Mouse (Mus musculus) liver, postnatal 0 days (tissue): ENCODE measurements around the gene Rhd. TPM values are rescaled to one million over a fixed set of nuclear protein-coding genes. Genes with fewer than 3 reads are reported as not detected.

ENCODE experiments used
- ATAC-seq: fragments of 200-750 bp; cut with Nextera tagmentation; 2 replicates; pipeline ENCODE4 v1.8.0; 2017; ENCODE audit warnings: mild to moderate bottlenecking, moderate library complexity
- DNase-seq: peaks from one replicate; pipeline ENCODE4 v3.0.0-alpha.2; 2016
- H3K27ac ChIP-seq: fragments of 300-500 bp; sonication (generic); 2 replicates; pipeline ENCODE4 v1.5.1; 2014; ENCODE audit warnings: antibody characterized with exemption, moderate library complexity, mild to moderate bottlenecking, low read depth
- H3K27me3 ChIP-seq: fragments of 300-500 bp; sonication (generic); 2 replicates; pipeline ENCODE4 v1.6.1; 2014; ENCODE audit warnings: low read length, control low read depth, mixed read lengths; ENCODE audit not compliant: insufficient read depth
- H3K36me3 ChIP-seq: fragments of 300-500 bp; sonication (generic); replicated peaks from 2 replicates; pipeline ENCODE4 v1.6.1; 2014; ENCODE audit warnings: mild to moderate bottlenecking, control low read depth, low read length, moderate library complexity, mixed read lengths; ENCODE audit not compliant: insufficient read depth
- H3K4me1 ChIP-seq: fragments of 300-500 bp; sonication (generic); 2 replicates; pipeline ENCODE4 v1.6.1; 2014; ENCODE audit warnings: antibody characterized with exemption, mild to moderate bottlenecking, control low read depth; ENCODE audit not compliant: insufficient read depth
- H3K4me2 ChIP-seq: fragments of 300-500 bp; sonication (generic); 2 replicates; pipeline ENCODE4 v1.6.1; 2014; ENCODE audit warnings: low read depth, mild to moderate bottlenecking, low read length, moderate library complexity, mixed read lengths
- H3K4me3 ChIP-seq: fragments of 300-500 bp; sonication (generic); 2 replicates; pipeline ENCODE4 v1.5.1; 2014; ENCODE audit warnings: low read depth, low read length
- H3K9ac ChIP-seq: fragments of 300-500 bp; sonication (generic); replicated peaks from 2 replicates; pipeline ENCODE4 v1.6.1; 2014; ENCODE audit warnings: mild to moderate bottlenecking, moderate library complexity
- H3K9me3 ChIP-seq: fragments of 300-500 bp; sonication (generic); 2 replicates; pipeline ENCODE4 v1.6.1; 2016; ENCODE audit warnings: mild to moderate bottlenecking, control low read depth, low read length, mixed read lengths
- CTCF ChIP-seq: sonication (generic); IDR thresholded peaks from 2 replicates; pipeline ENCODE4 v1.5.1; 2016; ENCODE audit warnings: antibody characterized with exemption, low read depth
- EP300 ChIP-seq: IDR thresholded peaks from 2 replicates; pipeline ENCODE4 v1.6.1; 2016; ENCODE audit warnings: antibody characterized with exemption, low read depth, mild to moderate bottlenecking
- WGBS: fragments of 180-500 bp; shearing (Covaris S2); extraction: QIAGEN DNeasy Blood & Tissue Kit; methylation state at CpG from one replicate; pipeline ENCODE4 v1.1.7; 2014; ENCODE audit not compliant: insufficient replicate concordance; 5-methylcytosine and 5-hydroxymethylcytosine counted together
- polyA plus RNA-seq: library from polyadenylated mRNA; unstranded; fragments of >200 nt; fragmentation: Nextera tagmentation; extraction: Ambion mirVana; gene quantifications from 2 replicates; pipeline ENCODE4 v1.2.1, GENCODE M21; 2015

The Rhd gene
- polyA plus RNA-seq, 1 experiment from 2014 or later, result 214 TPM

- ATAC-seq (no peak), DNase-seq (no peak)
- WGBS, result 55% methylated on average over 4 of the region's 4 CpGs
- Histone ChIP-seq H3K4me3 (no peak overlapping the region), H3K9me3 (no peaks in the 10 kb centered on the region), H3K9ac (no peak overlapping the region), H3K4me2 (peak overlapping the region; percentile 7; the same call in 1 of the 2 replicates), H3K4me1 (peaks cover 31% of the 10 kb centered on the region), H3K36me3 (no peaks in the 10 kb centered on the region), H3K27me3 (no peaks in the 10 kb centered on the region), H3K27ac (no peak overlapping the region; the same call in 1 of the 2 replicates)
- TF ChIP-seq CTCF (no peak), EP300 (no peak)
Observed at GRCm38 (mm10) chr4:134847587-134847986, 16.7 kb upstream of the Rhd start.

- Histone ChIP-seq H3K4me2 (no peak overlapping the region), H3K9ac (no peak overlapping the region), H3K27me3 (no peaks in the 10 kb centered on the region), H3K27ac (no peak overlapping the region), H3K4me3 (no peak overlapping the region), H3K9me3 (no peaks in the 10 kb centered on the region), H3K4me1 (peaks cover 25% of the 10 kb centered on the region), H3K36me3 (no peaks in the 10 kb centered on the region)
- no peak for DNase-seq
- ATAC-seq, result no peak
- WGBS, result 78% methylated on average over 4 of the region's 4 CpGs
- TF ChIP-seq EP300 (no peak), CTCF (no peak)
Observed at GRCm38 (mm10) chr4:134850551-134850950, 13.8 kb upstream of the Rhd start.

GRCm38 (mm10) chr4:134851236-134851635 is 13.1 kb upstream of the Rhd start:
- peak overlapping the region; percentile 94 for H3K4me3 ChIP-seq
- H3K27ac ChIP-seq, result no peak overlapping the region
- DNase-seq (no peak), ATAC-seq (no peak)
- H3K36me3 ChIP-seq, result no peaks in the 10 kb centered on the region
- H3K9ac ChIP-seq, result peak overlapping the region; percentile 96; the same call in 1 of the 2 replicates
- H3K4me2 ChIP-seq, result peak overlapping the region; percentile 96
- H3K27me3 ChIP-seq, result no peaks in the 10 kb centered on the region
- no peak for TF ChIP-seq CTCF
- TF ChIP-seq EP300, result no peak
- 72% methylated on average over 2 of the region's 2 CpGs for WGBS
- H3K4me1 ChIP-seq, result peaks cover 19% of the 10 kb centered on the region
- H3K9me3 ChIP-seq, result no peaks in the 10 kb centered on the region

- H3K9ac ChIP-seq, result peak overlapping the region; percentile 96
- ATAC-seq (no peak), DNase-seq (no peak)
- no peaks in the 10 kb centered on the region for H3K27me3 ChIP-seq
- peak overlapping the region; percentile 96 for H3K4me2 ChIP-seq
- no peaks in the 10 kb centered on the region for H3K36me3 ChIP-seq
- TF ChIP-seq CTCF (no peak), EP300 (no peak)
- peaks cover 18% of the 10 kb centered on the region for H3K4me1 ChIP-seq
- H3K4me3 ChIP-seq, result peak overlapping the region; percentile 94
- no peaks in the 10 kb centered on the region for H3K9me3 ChIP-seq
- H3K27ac ChIP-seq, result peak overlapping the region; percentile 91; the same call in 1 of the 2 replicates
- 14% methylated on average over 14 of the region's 14 CpGs for WGBS
Observed at GRCm38 (mm10) chr4:134851876-134852275, 12.5 kb upstream of the Rhd start.

- peak; percentile 71 for DNase-seq
- H3K36me3 ChIP-seq, result no peaks in the 10 kb centered on the region
- peak overlapping the region; percentile 94 for H3K4me3 ChIP-seq
- peak overlapping the region; percentile 96 for H3K4me2 ChIP-seq
- peaks cover 16% of the 10 kb centered on the region for H3K4me1 ChIP-seq
- peak; percentile 36 for ATAC-seq
- H3K27ac ChIP-seq, result peak overlapping the region; percentile 91
- TF ChIP-seq EP300, result no peak
- H3K9ac ChIP-seq, result peak overlapping the region; percentile 96
- H3K27me3 ChIP-seq, result no peaks in the 10 kb centered on the region
- H3K9me3 ChIP-seq, result no peaks in the 10 kb centered on the region
- WGBS, result under 1% methylated on average over 55 of the region's 106 CpGs
Observed at GRCm38 (mm10) chr4:134852438-134853255, 11.7 kb upstream of the Rhd start.

GRCm38 (mm10) chr4:134853259-134853636 is 11.1 kb upstream of the Rhd start, which contains the start of gene Maco1:
TSS of gene Maco1 (minus strand) at chr4:134853345.
- no peaks in the 10 kb centered on the region for H3K36me3 ChIP-seq
- WGBS, result under 1% methylated on average over 37 of the region's 38 CpGs
- H3K4me3 ChIP-seq, result peak within 1 kb of the TSS; percentile 94
- peaks cover 11% of the 10 kb centered on the region for H3K4me1 ChIP-seq
- H3K27me3 ChIP-seq, result no peaks in the 10 kb centered on the region
- DNase-seq, result peak; percentile 98
- no peak for TF ChIP-seq CTCF
- no peak for TF ChIP-seq EP300
- no peaks in the 10 kb centered on the region for H3K9me3 ChIP-seq
- H3K4me2 ChIP-seq, result peak within 1 kb of the TSS; percentile 96
- peak within 1 kb of the TSS; percentile 92 for H3K27ac ChIP-seq
- ATAC-seq, result peak; percentile 93
- H3K9ac ChIP-seq, result peak within 1 kb of the TSS; percentile 96
